Mouse (Mus musculus): Measurements from ENCODE around the gene Spata17. TPM values are rescaled to one million over a fixed set of nuclear protein-coding genes. Genes with fewer than 3 reads are reported as not detected.

The Spata17 gene
- polyA plus RNA-seq, 1 experiment from 2014 or later = 0.59 TPM

DNA sequence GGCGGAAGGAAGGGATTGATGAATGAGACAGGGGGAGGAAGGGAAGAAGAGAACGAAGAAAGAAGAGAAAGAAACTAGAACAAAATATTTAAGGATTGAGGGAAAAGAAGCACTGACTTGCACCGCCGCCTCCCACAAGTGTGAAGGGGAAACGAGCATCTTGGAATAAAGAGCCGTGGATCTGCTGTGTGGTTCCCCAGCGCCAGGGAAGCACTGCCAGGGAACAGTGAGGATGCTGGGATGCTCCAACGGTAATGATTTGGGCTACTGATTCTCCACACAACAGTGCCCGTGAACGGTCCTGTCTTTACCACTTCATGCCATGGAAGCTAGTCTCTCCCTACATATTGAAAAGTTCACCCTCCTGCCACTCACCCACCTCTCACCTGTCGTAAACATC lies 89.5 kb downstream of the Spata17 start:
- WGBS = 84% methylated on average over 11 of the region's 11 CpGs
- no peak overlapping the region for H3K4me2 ChIP-seq

DNA sequence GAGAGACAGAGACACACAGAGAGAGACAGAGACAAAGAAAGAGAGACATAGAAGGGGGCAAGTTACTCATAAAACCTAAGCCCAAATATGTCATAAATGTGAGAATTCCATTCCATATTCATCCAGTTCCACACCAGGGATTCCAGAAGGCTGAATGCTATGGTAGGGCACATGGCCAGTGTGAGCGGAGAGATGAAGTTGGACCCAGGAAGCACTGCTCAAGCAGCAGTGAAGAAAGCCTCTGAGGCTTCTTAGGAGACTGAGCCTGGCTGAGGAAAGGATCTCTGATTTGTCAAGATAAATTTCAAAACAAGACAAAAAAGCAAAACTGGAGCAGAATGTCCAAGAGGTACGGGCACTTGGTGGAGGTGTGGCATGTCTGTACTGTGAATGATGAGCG lies 90.3 kb downstream of the Spata17 start:
- no peaks in the 10 kb centered on the region for H3K4me1 ChIP-seq (replicated peaks; ENCODE audit: control insufficient read depth, insufficient read depth, low read length)
- no peak for ATAC-seq (replicated peaks; ENCODE audit: low FRiP score)
- H3K36me3 ChIP-seq (ENCODE audit: control insufficient read depth, insufficient read depth, low read length) = no peaks in the 10 kb centered on the region
- no peak overlapping the region for H3K4me3 ChIP-seq (ENCODE audit: low read depth, low read length)
- no peak overlapping the region for H3K4me2 ChIP-seq
- no peak for DNase-seq (ENCODE audit: low spot score)
- no peaks in the 10 kb centered on the region for H3K9me3 ChIP-seq (ENCODE audit: control insufficient read depth, low read length)
- 80% methylated on average over 3 of the region's 3 CpGs for WGBS
- H3K27ac ChIP-seq (ENCODE audit: low read depth, low read length) = no peak overlapping the region
- H3K27me3 ChIP-seq (replicated peaks; ENCODE audit: control insufficient read depth, insufficient read depth, low read length) = no peaks in the 10 kb centered on the region
- H3K9ac ChIP-seq (ENCODE audit: low read depth, low read length) = no peak overlapping the region

More for the DNA sequence above, 89.5 kb downstream of the Spata17 start:
- Histone ChIP-seq H3K27ac (ENCODE audit: low read depth, low read length) (no peak overlapping the region), H3K9me3 (ENCODE audit: control insufficient read depth, low read length) (no peaks in the 10 kb centered on the region), H3K27me3 (replicated peaks; ENCODE audit: control insufficient read depth, insufficient read depth, low read length) (no peaks in the 10 kb centered on the region), H3K9ac (ENCODE audit: low read depth, low read length) (no peak overlapping the region), H3K4me3 (ENCODE audit: low read depth, low read length) (no peak overlapping the region), H3K4me1 (replicated peaks; ENCODE audit: control insufficient read depth, insufficient read depth, low read length) (no peaks in the 10 kb centered on the region), H3K36me3 (ENCODE audit: control insufficient read depth, insufficient read depth, low read length) (no peaks in the 10 kb centered on the region)
- DNase-seq (ENCODE audit: low spot score) (no peak), ATAC-seq (replicated peaks; ENCODE audit: low FRiP score) (no peak)

DNA sequence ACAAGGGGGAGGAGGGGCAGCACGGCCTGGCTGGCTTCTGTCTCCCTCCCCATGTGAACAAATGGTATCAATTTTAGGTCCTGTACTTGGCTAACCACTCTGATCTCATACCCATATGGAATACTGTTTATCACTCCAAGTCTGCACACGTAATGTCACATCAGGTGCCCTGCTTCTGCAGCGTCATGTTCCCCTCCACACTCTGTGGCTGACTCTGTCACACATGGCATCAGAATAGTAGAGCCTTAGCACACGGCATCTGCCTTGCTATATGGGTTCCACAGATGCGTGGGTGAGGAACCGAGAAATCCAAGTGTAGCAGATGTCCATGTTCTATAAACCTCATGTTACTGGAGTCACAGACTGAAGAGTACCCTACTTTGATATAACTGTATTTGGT lies 96.0 kb downstream of the Spata17 start:
- no peak for ATAC-seq (replicated peaks; ENCODE audit: low FRiP score)
- no peak overlapping the region for H3K27ac ChIP-seq (ENCODE audit: low read depth, low read length)

DNA sequence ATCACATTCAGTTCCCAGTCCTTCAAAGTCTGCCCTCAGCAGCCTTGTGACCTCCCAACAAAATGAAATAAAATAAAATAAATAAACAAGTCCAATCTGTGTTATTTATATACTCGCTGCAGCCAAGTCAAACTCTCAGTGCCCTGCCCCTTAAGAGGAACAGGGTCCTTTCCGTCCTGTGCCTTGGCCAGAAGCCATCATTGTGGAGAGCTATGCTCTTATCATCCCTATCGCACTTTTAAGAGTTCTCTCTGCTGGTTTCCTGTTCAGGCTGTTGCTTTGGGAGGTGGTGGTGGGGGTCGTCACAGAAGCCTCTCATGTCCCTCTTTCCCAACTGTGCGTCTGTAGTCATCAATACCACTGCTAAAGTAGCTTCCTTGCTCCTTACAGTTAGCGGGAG lies 97.2 kb downstream of the Spata17 start:
- Histone ChIP-seq H3K27me3 (replicated peaks; ENCODE audit: control insufficient read depth, insufficient read depth, low read length) (no peaks in the 10 kb centered on the region), H3K4me1 (replicated peaks; ENCODE audit: control insufficient read depth, insufficient read depth, low read length) (no peaks in the 10 kb centered on the region), H3K27ac (ENCODE audit: low read depth, low read length) (no peak overlapping the region), H3K9ac (ENCODE audit: low read depth, low read length) (no peak overlapping the region), H3K36me3 (ENCODE audit: control insufficient read depth, insufficient read depth, low read length) (no peaks in the 10 kb centered on the region), H3K9me3 (ENCODE audit: control insufficient read depth, low read length) (no peaks in the 10 kb centered on the region), H3K4me3 (ENCODE audit: low read depth, low read length) (no peak overlapping the region), H3K4me2 (no peak overlapping the region)
- DNase-seq (ENCODE audit: low spot score) (no peak), ATAC-seq (replicated peaks; ENCODE audit: low FRiP score) (no peak)
- WGBS = 63% methylated on average over 6 of the region's 6 CpGs

More for the DNA sequence above, 96.0 kb downstream of the Spata17 start:
- H3K9ac ChIP-seq (ENCODE audit: low read depth, low read length) = no peak overlapping the region
- no peak for DNase-seq (ENCODE audit: low spot score)
- H3K9me3 ChIP-seq (ENCODE audit: control insufficient read depth, low read length) = no peaks in the 10 kb centered on the region
- H3K4me1 ChIP-seq (replicated peaks; ENCODE audit: control insufficient read depth, insufficient read depth, low read length) = no peaks in the 10 kb centered on the region
- no peaks in the 10 kb centered on the region for H3K27me3 ChIP-seq (replicated peaks; ENCODE audit: control insufficient read depth, insufficient read depth, low read length)
- 82% methylated on average over 6 of the region's 6 CpGs for WGBS
- no peak overlapping the region for H3K4me3 ChIP-seq (ENCODE audit: low read depth, low read length)
- no peaks in the 10 kb centered on the region for H3K36me3 ChIP-seq (ENCODE audit: control insufficient read depth, insufficient read depth, low read length)
- no peak overlapping the region for H3K4me2 ChIP-seq

DNA sequence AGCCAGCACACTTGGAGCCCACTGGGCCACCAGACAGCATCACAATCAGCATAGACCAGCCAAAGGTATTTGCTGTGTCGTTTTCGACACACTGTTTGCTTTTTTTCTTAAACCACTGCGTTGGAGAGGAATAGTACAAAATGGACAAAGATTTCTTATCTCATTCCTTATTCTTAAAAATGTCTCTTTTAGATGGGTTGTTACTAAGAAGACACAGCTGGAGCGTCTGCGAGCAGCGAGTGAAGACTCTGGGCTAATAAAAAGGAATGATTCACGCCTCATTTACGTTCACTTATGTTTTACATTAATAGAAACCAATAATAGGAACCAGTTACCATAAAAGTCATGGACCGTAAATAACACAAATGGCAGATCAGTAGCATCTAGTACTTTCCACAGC lies 101.5 kb downstream of the Spata17 start:
- no peak overlapping the region for H3K27ac ChIP-seq (ENCODE audit: low read depth, low read length)
- WGBS = 88% methylated on average over 9 of the region's 9 CpGs
- H3K9me3 ChIP-seq (ENCODE audit: control insufficient read depth, low read length) = no peaks in the 10 kb centered on the region
- no peak overlapping the region for H3K9ac ChIP-seq (ENCODE audit: low read depth, low read length)
- DNase-seq (ENCODE audit: low spot score) (no peak), ATAC-seq (replicated peaks; ENCODE audit: low FRiP score) (no peak)
- H3K4me3 ChIP-seq (ENCODE audit: low read depth, low read length) = no peak overlapping the region
- no peak overlapping the region for H3K4me2 ChIP-seq
- no peaks in the 10 kb centered on the region for H3K36me3 ChIP-seq (ENCODE audit: control insufficient read depth, insufficient read depth, low read length)
- H3K27me3 ChIP-seq (replicated peaks; ENCODE audit: control insufficient read depth, insufficient read depth, low read length) = no peaks in the 10 kb centered on the region
- H3K4me1 ChIP-seq (replicated peaks; ENCODE audit: control insufficient read depth, insufficient read depth, low read length) = no peaks in the 10 kb centered on the region

DNA sequence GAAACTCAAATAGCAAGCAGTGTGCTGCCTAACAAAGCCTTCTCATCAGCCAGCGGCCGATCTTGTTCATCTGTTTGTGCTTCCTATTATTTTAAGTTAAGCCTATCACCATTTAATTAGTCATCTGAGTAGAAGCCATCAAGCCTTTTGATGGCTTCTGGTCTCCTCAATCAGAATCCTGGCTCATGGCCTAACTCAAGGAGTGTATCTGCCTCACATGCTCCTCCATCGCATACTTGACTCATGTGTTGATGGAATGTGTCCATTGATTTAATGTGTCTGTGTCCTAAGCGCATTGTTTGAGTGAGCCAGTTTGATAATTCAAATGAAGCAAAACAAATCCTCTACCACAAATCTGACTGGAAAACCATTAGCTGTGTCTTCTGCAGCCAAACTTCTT lies 113.1 kb downstream of the Spata17 start:
- DNase-seq (ENCODE audit: low spot score) (no peak), ATAC-seq (replicated peaks; ENCODE audit: low FRiP score) (no peak)
- Histone ChIP-seq H3K9ac (ENCODE audit: low read depth, low read length) (no peak overlapping the region), H3K27ac (ENCODE audit: low read depth, low read length) (no peak overlapping the region), H3K4me3 (ENCODE audit: low read depth, low read length) (no peak overlapping the region), H3K4me1 (replicated peaks; ENCODE audit: control insufficient read depth, insufficient read depth, low read length) (no peaks in the 10 kb centered on the region), H3K36me3 (ENCODE audit: control insufficient read depth, insufficient read depth, low read length) (no peaks in the 10 kb centered on the region), H3K4me2 (no peak overlapping the region), H3K9me3 (ENCODE audit: control insufficient read depth, low read length) (no peaks in the 10 kb centered on the region), H3K27me3 (replicated peaks; ENCODE audit: control insufficient read depth, insufficient read depth, low read length) (no peaks in the 10 kb centered on the region)
- WGBS = 88% methylated on average over 4 of the region's 4 CpGs

DNA sequence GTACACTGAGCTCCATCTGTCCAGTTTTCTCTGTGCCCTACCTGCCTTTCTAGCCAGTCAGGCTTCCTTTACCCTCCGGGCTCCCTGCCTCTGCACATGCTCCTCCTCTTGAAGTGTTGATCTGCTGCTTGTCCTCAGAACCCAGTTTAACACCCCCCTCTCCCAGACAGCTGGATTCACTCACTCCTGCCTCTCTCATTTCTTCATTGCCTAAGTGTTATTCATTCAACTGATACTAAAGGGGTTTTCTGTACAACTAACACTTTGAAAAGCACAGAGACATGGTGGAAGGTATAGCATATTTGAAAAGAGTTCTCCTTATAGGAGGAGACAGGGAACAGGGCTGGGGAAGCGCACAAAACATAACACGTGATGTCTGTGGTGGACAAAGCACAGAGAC lies 114.1 kb downstream of the Spata17 start:
- no peaks in the 10 kb centered on the region for H3K27me3 ChIP-seq (replicated peaks; ENCODE audit: control insufficient read depth, insufficient read depth, low read length)
- no peak overlapping the region for H3K27ac ChIP-seq (ENCODE audit: low read depth, low read length)
- no peaks in the 10 kb centered on the region for H3K4me1 ChIP-seq (replicated peaks; ENCODE audit: control insufficient read depth, insufficient read depth, low read length)
- no peak overlapping the region for H3K4me2 ChIP-seq
- DNase-seq (ENCODE audit: low spot score) (no peak), ATAC-seq (replicated peaks; ENCODE audit: low FRiP score) (no peak)
- 81% methylated on average over 3 of the region's 3 CpGs for WGBS
- no peaks in the 10 kb centered on the region for H3K36me3 ChIP-seq (ENCODE audit: control insufficient read depth, insufficient read depth, low read length)
- H3K9ac ChIP-seq (ENCODE audit: low read depth, low read length) = no peak overlapping the region
- H3K4me3 ChIP-seq (ENCODE audit: low read depth, low read length) = no peak overlapping the region
- H3K9me3 ChIP-seq (ENCODE audit: control insufficient read depth, low read length) = no peaks in the 10 kb centered on the region

DNA sequence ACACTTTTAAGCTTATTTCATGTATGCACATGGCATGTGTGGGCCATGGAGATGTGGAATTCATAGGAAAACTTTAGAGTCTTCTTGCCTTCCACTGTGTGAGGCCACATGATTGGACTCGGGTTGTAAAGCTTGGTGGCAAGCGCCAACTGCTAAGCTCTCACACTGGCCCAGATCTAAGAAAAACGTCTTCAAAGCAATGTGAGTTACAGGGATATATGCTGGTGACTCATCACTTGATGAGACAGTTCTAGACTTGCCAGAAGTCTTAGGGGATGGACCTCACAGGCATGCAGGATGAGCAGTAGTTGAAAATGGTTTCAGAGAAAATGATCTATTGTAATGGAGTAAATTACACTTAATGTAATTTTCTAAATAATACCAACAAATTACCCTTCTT lies 114.6 kb downstream of the Spata17 start:
- no peaks in the 10 kb centered on the region for H3K4me1 ChIP-seq (replicated peaks; ENCODE audit: control insufficient read depth, insufficient read depth, low read length)
- no peak for ATAC-seq (replicated peaks; ENCODE audit: low FRiP score)
- H3K9me3 ChIP-seq (ENCODE audit: control insufficient read depth, low read length) = no peaks in the 10 kb centered on the region
- H3K36me3 ChIP-seq (ENCODE audit: control insufficient read depth, insufficient read depth, low read length) = no peaks in the 10 kb centered on the region
- DNase-seq (ENCODE audit: low spot score) = no peak
- no peak overlapping the region for H3K9ac ChIP-seq (ENCODE audit: low read depth, low read length)
- H3K27me3 ChIP-seq (replicated peaks; ENCODE audit: control insufficient read depth, insufficient read depth, low read length) = no peaks in the 10 kb centered on the region
- 73% methylated on average over 3 of the region's 3 CpGs for WGBS
- H3K4me3 ChIP-seq (ENCODE audit: low read depth, low read length) = no peak overlapping the region
- no peak overlapping the region for H3K27ac ChIP-seq (ENCODE audit: low read depth, low read length)
- no peak overlapping the region for H3K4me2 ChIP-seq

DNA sequence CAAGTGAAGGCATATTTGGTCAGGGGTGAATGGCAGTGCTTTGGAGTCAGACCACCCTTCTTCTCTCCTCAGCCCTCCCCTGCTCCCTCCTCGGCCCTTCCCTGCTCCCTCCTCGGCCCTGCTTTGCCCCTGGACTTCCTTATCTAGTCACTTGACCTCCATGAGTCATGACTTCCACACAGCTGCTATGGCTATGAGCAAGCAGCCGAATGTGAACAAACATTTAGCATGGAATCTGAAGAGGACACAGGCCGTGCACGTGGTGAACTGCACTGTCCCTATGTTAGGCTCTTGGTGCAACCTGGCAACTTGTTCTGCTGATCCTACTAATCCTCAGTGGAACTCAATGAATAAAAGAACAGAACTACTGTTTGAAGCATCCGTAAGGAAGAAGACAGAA lies 117.0 kb downstream of the Spata17 start:
- DNase-seq (ENCODE audit: low spot score) (no peak), ATAC-seq (replicated peaks; ENCODE audit: low FRiP score) (no peak)
- Histone ChIP-seq H3K36me3 (ENCODE audit: control insufficient read depth, insufficient read depth, low read length) (no peaks in the 10 kb centered on the region), H3K27ac (ENCODE audit: low read depth, low read length) (no peak overlapping the region), H3K4me3 (ENCODE audit: low read depth, low read length) (no peak overlapping the region), H3K27me3 (replicated peaks; ENCODE audit: control insufficient read depth, insufficient read depth, low read length) (no peaks in the 10 kb centered on the region), H3K9ac (ENCODE audit: low read depth, low read length) (no peak overlapping the region), H3K4me2 (no peak overlapping the region), H3K4me1 (replicated peaks; ENCODE audit: control insufficient read depth, insufficient read depth, low read length) (no peaks in the 10 kb centered on the region), H3K9me3 (ENCODE audit: control insufficient read depth, low read length) (no peaks in the 10 kb centered on the region)
- 48% methylated on average over 6 of the region's 6 CpGs for WGBS
